Mouse (Mus musculus): ENCODE data around the gene Tcf20. TPM values are rescaled to one million over a fixed set of nuclear protein-coding genes. Genes with fewer than 3 reads are reported as not detected.

The Tcf20 gene
- total RNA-seq, 1 experiment = 143 TPM

GRCm38 (mm10) chr15:83009532-83009931 is 21.9 kb upstream of the Tcf20 start:
- Histone ChIP-seq H3K4me1 (ENCODE audit: control insufficient read depth in 2 of 2, insufficient read depth in 2 of 2, low read length in 2 of 2, poor library complexity in 1 of 2) (peaks cover 15 to 21% of the 10 kb centered on the region in 2 experiments), H3K27ac (ENCODE audit: insufficient read depth, low read depth, low read length, poor library complexity, severe bottlenecking) (peak overlapping the region; percentile 2; the same call in 1 of the 2 replicates), H3K36me3 (ENCODE audit: control insufficient read depth, insufficient read depth, low read length, poor library complexity, severe bottlenecking) (no peaks in the 10 kb centered on the region), H3K9ac (ENCODE audit: insufficient read depth, low read depth, low read length, poor library complexity, severe bottlenecking) (no peak overlapping the region), H3K4me3 (ENCODE audit: insufficient read depth in 1 of 2, low read depth in 1 of 2, low read length in 2 of 2, poor library complexity in 1 of 2, severe bottlenecking in 1 of 2) (no peak overlapping the region), H3K9me3 (ENCODE audit: control insufficient read depth, insufficient read depth, low read depth, low read length) (no peaks in the 10 kb centered on the region)
- in situ Hi-C loops (cut with MboI; ENCODE audit: low sequenced_read_pairs in 2 of 2, unreplicated experiment in 2 of 2) = no loop called here
- no peak for DNase-seq (ENCODE audit: low read depth, low spot score)
- TF ChIP-seq CHD2 (IDR thresholded peaks at IDR 0.05; ENCODE audit: low read depth, low read length) (no peak), HCFC1 (IDR thresholded peaks at IDR 0.05; ENCODE audit: borderline replicate concordance, insufficient read depth, low read length) (no peak), ZNF384 (IDR thresholded peaks at IDR 0.05; ENCODE audit: low read depth, low read length) (no peak), ZC3H11A (IDR thresholded peaks at IDR 0.05; ENCODE audit: borderline replicate concordance, low read depth, low read length) (no peak), MAFK (IDR thresholded peaks at IDR 0.05; ENCODE audit: insufficient read depth, low read depth, low read length) (no peak)

GRCm38 (mm10) chr15:83008761-83009423 is 21.2 kb upstream of the Tcf20 start:
- Histone ChIP-seq H3K4me1 (ENCODE audit: control insufficient read depth in 2 of 2, insufficient read depth in 2 of 2, low read length in 2 of 2, poor library complexity in 1 of 2) (peaks cover 15 to 21% of the 10 kb centered on the region in 2 experiments), H3K9me3 (ENCODE audit: control insufficient read depth, insufficient read depth, low read depth, low read length) (no peaks in the 10 kb centered on the region), H3K36me3 (ENCODE audit: control insufficient read depth, insufficient read depth, low read length, poor library complexity, severe bottlenecking) (no peaks in the 10 kb centered on the region), H3K4me3 (ENCODE audit: insufficient read depth in 1 of 2, low read depth in 1 of 2, low read length in 2 of 2, poor library complexity in 1 of 2, severe bottlenecking in 1 of 2) (no peak overlapping the region; a peak in 1 of 4 replicates), H3K27ac (ENCODE audit: insufficient read depth, low read depth, low read length, poor library complexity, severe bottlenecking) (no peak overlapping the region; the same call in 1 of the 2 replicates), H3K9ac (ENCODE audit: insufficient read depth, low read depth, low read length, poor library complexity, severe bottlenecking) (no peak overlapping the region)
- no peak for DNase-seq (ENCODE audit: low read depth, low spot score)
- in situ Hi-C loops (cut with MboI; ENCODE audit: low sequenced_read_pairs in 2 of 2, unreplicated experiment in 2 of 2) = no loop called here
- TF ChIP-seq HCFC1 (IDR thresholded peaks at IDR 0.05; ENCODE audit: borderline replicate concordance, insufficient read depth, low read length) = no peak
- no peak for TF ChIP-seq MAFK (IDR thresholded peaks at IDR 0.05; ENCODE audit: insufficient read depth, low read depth, low read length)
- no peak for TF ChIP-seq ZC3H11A (IDR thresholded peaks at IDR 0.05; ENCODE audit: borderline replicate concordance, low read depth, low read length)
- 0 out of 2 replicates have a peak, but pooled peaks have one; percentile 15 for TF ChIP-seq CHD2 (IDR thresholded peaks at IDR 0.05; ENCODE audit: low read depth, low read length)
- no peak for TF ChIP-seq ZNF384 (IDR thresholded peaks at IDR 0.05; ENCODE audit: low read depth, low read length)

- in situ Hi-C loops (cut with MboI; ENCODE audit: low sequenced_read_pairs in 2 of 2, unreplicated experiment in 2 of 2) = no loop called here
Measured at GRCm38 (mm10) chr15:83007346-83007920, 19.8 kb upstream of the Tcf20 start.

GRCm38 (mm10) chr15:83002665-83003548 is 15.2 kb upstream of the Tcf20 start:
- no peaks in the 10 kb centered on the region for H3K9me3 ChIP-seq (ENCODE audit: control insufficient read depth, insufficient read depth, low read depth, low read length)
- no peak overlapping the region for H3K9ac ChIP-seq (ENCODE audit: insufficient read depth, low read depth, low read length, poor library complexity, severe bottlenecking)
- no peak overlapping the region for H3K4me3 ChIP-seq (ENCODE audit: insufficient read depth in 1 of 2, low read depth in 1 of 2, low read length in 2 of 2, poor library complexity in 1 of 2, severe bottlenecking in 1 of 2)
- H3K27ac ChIP-seq (ENCODE audit: insufficient read depth, low read depth, low read length, poor library complexity, severe bottlenecking) = no peak overlapping the region
- peaks cover 7 to 10% of the 10 kb centered on the region in 2 experiments for H3K4me1 ChIP-seq (ENCODE audit: control insufficient read depth in 2 of 2, insufficient read depth in 2 of 2, low read length in 2 of 2, poor library complexity in 1 of 2)
- no peak for DNase-seq (ENCODE audit: low read depth, low spot score)
- no peak for TF ChIP-seq ZC3H11A (IDR thresholded peaks at IDR 0.05; ENCODE audit: borderline replicate concordance, low read depth, low read length)
- in situ Hi-C loops (cut with MboI; ENCODE audit: low sequenced_read_pairs in 2 of 2, unreplicated experiment in 2 of 2) = no loop called here
- H3K36me3 ChIP-seq (ENCODE audit: control insufficient read depth, insufficient read depth, low read length, poor library complexity, severe bottlenecking) = no peaks in the 10 kb centered on the region

More at GRCm38 (mm10) chr15:83007346-83007920, 19.8 kb upstream of the Tcf20 start:
- Histone ChIP-seq H3K4me3 (ENCODE audit: insufficient read depth in 1 of 2, low read depth in 1 of 2, low read length in 2 of 2, poor library complexity in 1 of 2, severe bottlenecking in 1 of 2) (no peak overlapping the region), H3K27ac (ENCODE audit: insufficient read depth, low read depth, low read length, poor library complexity, severe bottlenecking) (no peak overlapping the region), H3K36me3 (ENCODE audit: control insufficient read depth, insufficient read depth, low read length, poor library complexity, severe bottlenecking) (no peaks in the 10 kb centered on the region), H3K4me1 (ENCODE audit: control insufficient read depth in 2 of 2, insufficient read depth in 2 of 2, low read length in 2 of 2, poor library complexity in 1 of 2) (peaks cover 19 to 21% of the 10 kb centered on the region in 2 experiments), H3K9me3 (ENCODE audit: control insufficient read depth, insufficient read depth, low read depth, low read length) (no peaks in the 10 kb centered on the region), H3K9ac (ENCODE audit: insufficient read depth, low read depth, low read length, poor library complexity, severe bottlenecking) (no peak overlapping the region)
- DNase-seq (ENCODE audit: low read depth, low spot score) = no peak
- TF ChIP-seq MAFK (IDR thresholded peaks at IDR 0.05; ENCODE audit: insufficient read depth, low read depth, low read length) (no peak), CHD2 (IDR thresholded peaks at IDR 0.05; ENCODE audit: low read depth, low read length) (no peak), ZNF384 (IDR thresholded peaks at IDR 0.05; ENCODE audit: low read depth, low read length) (no peak), ZC3H11A (IDR thresholded peaks at IDR 0.05; ENCODE audit: borderline replicate concordance, low read depth, low read length) (no peak), HCFC1 (IDR thresholded peaks at IDR 0.05; ENCODE audit: borderline replicate concordance, insufficient read depth, low read length) (no peak)
